Mouse (Mus musculus): Measurements from ENCODE around the gene Cyb5rl.

The Cyb5rl gene

GRCm38 (mm10) chr4:107066252-107067124 is at the start of gene Cyb5rl, which contains the start of gene Mrpl37:
Cyb5rl (plus strand) TSS chr4:107066988.
Mrpl37 (minus strand) TSS chr4:107066868.
- under 1% methylated on average over 60 of the region's 60 CpGs for WGBS

- 77% methylated on average over 3 of the region's 3 CpGs for WGBS
Measured at GRCm38 (mm10) chr4:107018521-107018920, 48.3 kb upstream of the Cyb5rl start.

GRCm38 (mm10) chr4:107019027-107019426 is 47.8 kb upstream of the Cyb5rl start:
- WGBS: 17% methylated on average over 7 of the region's 7 CpGs

GRCm38 (mm10) chr4:107020287-107021000 is 46.3 kb upstream of the Cyb5rl start:
- WGBS: 83% methylated on average over 5 of the region's 5 CpGs

- WGBS: 61% methylated on average over 3 of the region's 3 CpGs
Measured at GRCm38 (mm10) chr4:107021464-107021863, 45.3 kb upstream of the Cyb5rl start.

GRCm38 (mm10) chr4:107024899-107025298 is 41.9 kb upstream of the Cyb5rl start:
- WGBS: 92% methylated on average over 7 of the region's 7 CpGs

- 84% methylated on average over 5 of the region's 5 CpGs for WGBS
Measured at GRCm38 (mm10) chr4:107025369-107025768, 41.4 kb upstream of the Cyb5rl start.

- 52% methylated on average over 8 of the region's 8 CpGs for WGBS
Measured at GRCm38 (mm10) chr4:107026451-107026850, 40.3 kb upstream of the Cyb5rl start.

- 90% methylated on average over 4 of the region's 4 CpGs for WGBS
Measured at GRCm38 (mm10) chr4:107035689-107036088, 31.1 kb upstream of the Cyb5rl start.

- 98% methylated on average over 2 of the region's 2 CpGs for WGBS
Measured at GRCm38 (mm10) chr4:107036985-107037384, 29.8 kb upstream of the Cyb5rl start.

- 47% methylated on average over 4 of the region's 4 CpGs for WGBS
Measured at GRCm38 (mm10) chr4:107038303-107038702, 28.5 kb upstream of the Cyb5rl start.

GRCm38 (mm10) chr4:107039270-107039669 is 27.5 kb upstream of the Cyb5rl start:
- WGBS: 46% methylated on average over 8 of the region's 8 CpGs

GRCm38 (mm10) chr4:107042304-107042703 is 24.5 kb upstream of the Cyb5rl start:
- 88% methylated on average over 6 of the region's 6 CpGs for WGBS

- 96% methylated on average over 13 of the region's 13 CpGs for WGBS
Measured at GRCm38 (mm10) chr4:107045188-107045587, 21.6 kb upstream of the Cyb5rl start.

GRCm38 (mm10) chr4:107047806-107048205 is 19.0 kb upstream of the Cyb5rl start:
- WGBS: 59% methylated on average over 5 of the region's 5 CpGs

GRCm38 (mm10) chr4:107048568-107049162 is 18.1 kb upstream of the Cyb5rl start:
- 78% methylated on average over 11 of the region's 11 CpGs for WGBS

- 41% methylated on average over 4 of the region's 4 CpGs for WGBS
Measured at GRCm38 (mm10) chr4:107051889-107052288, 14.9 kb upstream of the Cyb5rl start.

GRCm38 (mm10) chr4:107052962-107053553 is 13.7 kb upstream of the Cyb5rl start:
- WGBS: 68% methylated on average over 5 of the region's 5 CpGs

- 73% methylated on average over 3 of the region's 3 CpGs for WGBS
Measured at GRCm38 (mm10) chr4:107056088-107056487, 10.7 kb upstream of the Cyb5rl start.

GRCm38 (mm10) chr4:107058346-107058745 is 8.4 kb upstream of the Cyb5rl start:
- 93% methylated on average over 5 of the region's 5 CpGs for WGBS

- 58% methylated on average over 6 of the region's 6 CpGs for WGBS
Measured at GRCm38 (mm10) chr4:107058781-107059180, 8.0 kb upstream of the Cyb5rl start.

GRCm38 (mm10) chr4:107061560-107061959 is 5.2 kb upstream of the Cyb5rl start:
- 92% methylated on average over 4 of the region's 4 CpGs for WGBS
